8 mouse cellular contexts compared by ENCODE assay signal in the genomic region with DNA sequence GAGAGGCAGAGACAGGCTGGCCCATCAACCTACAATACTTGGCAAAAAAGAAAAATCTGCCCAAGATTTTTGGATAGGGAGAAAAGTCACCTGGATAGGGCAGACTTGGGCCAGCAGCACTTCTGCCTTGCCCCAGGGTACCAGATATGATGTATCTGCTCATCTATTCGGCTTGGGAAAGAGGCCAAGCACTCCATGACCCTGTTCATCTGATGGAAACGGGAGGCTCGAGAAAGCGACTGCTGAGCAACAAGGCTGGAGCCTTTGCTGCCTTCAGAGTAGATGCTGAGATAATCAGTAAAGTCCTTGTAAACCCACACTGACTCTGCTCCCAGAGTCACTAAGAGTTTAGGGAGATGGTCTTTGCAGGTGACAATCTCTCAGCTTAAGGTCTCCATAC. TPM values are rescaled to one million over a fixed set of nuclear protein-coding genes. Genes with fewer than 3 reads are reported as not detected.
A peak's percentile ranks its signal among the peaks of the same experiment; 100 is the strongest.
DNase-seq lines count a peak whose midpoint lies in the region; ATAC-seq and TF ChIP-seq lines count a peak whose summit lies in the region.

No protein-coding gene starts in this region.

- H3K4me1 ChIP-seq in lung, postnatal 0 days (ENCODE audit: insufficient read depth, low read depth, low read length) = peaks cover 13% of the 10 kb centered on the region; the same call in 1 of the 2 replicates
- peaks cover 7% of the 10 kb centered on the region for H3K4me1 ChIP-seq in limb, embryonic 11.5 days (ENCODE audit: control insufficient read depth, insufficient read depth, low read length)
- peaks cover 14% of the 10 kb centered on the region for H3K4me1 ChIP-seq in stomach, embryonic 14.5 days (ENCODE audit: control insufficient read depth, insufficient read depth, low read length)

- DNase-seq in cerebellum, adult 18-20 months = peak; percentile 27 to 34
- no peak for DNase-seq in cerebellum, postnatal 4 days (ENCODE audit: low spot score in 2 of 2)
- no peak for DNase-seq in lung, postnatal 0 days (ENCODE audit: low spot score)
- DNase-seq in lung, postnatal 36 days = no peak
- no peak for DNase-seq in limb, embryonic 11.5 days (ENCODE audit: low spot score)
- DNase-seq in retina, embryonic 14.5 days (ENCODE audit: low spot score) = no peak
- no peak for DNase-seq in c-Kit-positive CD71-positive TER-119-positive erythroid progenitor cells, embryonic 14.5 days (ENCODE audit: low spot score)

- no peak for ATAC-seq in lung, postnatal 0 days
- no peak for ATAC-seq in limb, embryonic 11.5 days (ENCODE audit: insufficient number of reproducible peaks, low FRiP score, low TSS enrichment, low read depth)
- ATAC-seq in stomach, embryonic 14.5 days (ENCODE audit: insufficient number of reproducible peaks, insufficient read depth, low FRiP score, low read depth) = no peak

- no peak overlapping the region for H3K4me3 ChIP-seq in lung, postnatal 0 days (ENCODE audit: low read depth, low read length)
- no peak overlapping the region for H3K4me3 ChIP-seq in limb, embryonic 11.5 days (ENCODE audit: low read depth, low read length)
- H3K4me3 ChIP-seq in stomach, embryonic 14.5 days (ENCODE audit: low read depth, low read length) = no peak overlapping the region

- TF ChIP-seq CTCF in lung, postnatal 0 days (IDR thresholded peaks at IDR 0.05) = no peak

- no peak for TF ChIP-seq EP300 in lung, postnatal 0 days (IDR thresholded peaks at IDR 0.05)

- H3K9me3 ChIP-seq in lung, postnatal 0 days (ENCODE audit: low read length) = no peaks in the 10 kb centered on the region
- no peaks in the 10 kb centered on the region for H3K9me3 ChIP-seq in limb, embryonic 11.5 days (ENCODE audit: control insufficient read depth, low read length)
- 0 out of 2 replicates have a peak, but pooled peaks cover 2% of the 10 kb centered on the region for H3K9me3 ChIP-seq in stomach, embryonic 14.5 days (ENCODE audit: control insufficient read depth, low read depth, low read length)

- no peaks in the 10 kb centered on the region for H3K27me3 ChIP-seq in lung, postnatal 0 days (replicated peaks; ENCODE audit: insufficient read depth, low read length)
- H3K27me3 ChIP-seq in limb, embryonic 11.5 days (ENCODE audit: control insufficient read depth, insufficient read depth, low read length) = no peaks in the 10 kb centered on the region
- H3K27me3 ChIP-seq in stomach, embryonic 14.5 days (ENCODE audit: control insufficient read depth, insufficient read depth, low read length) = no peaks in the 10 kb centered on the region

- H3K36me3 ChIP-seq in lung, postnatal 0 days (ENCODE audit: insufficient read depth, low read length) = peaks cover 21% of the 10 kb centered on the region
- peaks cover 21% of the 10 kb centered on the region for H3K36me3 ChIP-seq in limb, embryonic 11.5 days (ENCODE audit: control insufficient read depth, insufficient read depth, low read length)
- peaks cover 17% of the 10 kb centered on the region for H3K36me3 ChIP-seq in stomach, embryonic 14.5 days (ENCODE audit: control insufficient read depth, insufficient read depth, low read length)

- no peak overlapping the region for H3K27ac ChIP-seq in lung, postnatal 0 days (ENCODE audit: low read length)
- no peak overlapping the region for H3K27ac ChIP-seq in limb, embryonic 11.5 days (replicated peaks; ENCODE audit: low read depth, low read length)
- no peak overlapping the region for H3K27ac ChIP-seq in stomach, embryonic 14.5 days (ENCODE audit: low read length)

- 79% methylated on average over 4 of the region's 4 CpGs for WGBS in lung, postnatal 0 days
- WGBS in limb, embryonic 11.5 days = 90% methylated on average over 4 of the region's 4 CpGs
- 86% methylated on average over 4 of the region's 4 CpGs for WGBS in stomach, embryonic 14.5 days

- no peak overlapping the region for H3K9ac ChIP-seq in lung, postnatal 0 days (replicated peaks; ENCODE audit: low read depth)
- peak overlapping the region; percentile 0; the same call in 1 of the 2 replicates for H3K9ac ChIP-seq in limb, embryonic 11.5 days (ENCODE audit: low read length)
- no peak overlapping the region for H3K9ac ChIP-seq in stomach, embryonic 14.5 days (replicated peaks; ENCODE audit: low read depth, low read length)

- H3K4me2 ChIP-seq in lung, postnatal 0 days (replicated peaks; ENCODE audit: low read depth, low read length) = peak overlapping the region; percentile 71
- H3K4me2 ChIP-seq in limb, embryonic 11.5 days (ENCODE audit: low read depth, severe bottlenecking) = peak overlapping the region; percentile 85; the same call in 1 of the 2 replicates
- H3K4me2 ChIP-seq in stomach, embryonic 14.5 days (replicated peaks; ENCODE audit: low read depth, low read length) = peak overlapping the region; percentile 73; the same call in 1 of the 2 replicates

RNA-seq across cellular contexts. Expression of a gene that starts 1.5 kb away (rescaled TPM):
- polyA plus RNA-seq in lung, postnatal 0 days (2015; fragmentation: Nextera tagmentation; extraction: Ambion mirVana) = 646 and 687 TPM in 2 replicates
- 681 and 682 TPM in 2 replicates for polyA plus RNA-seq in limb, embryonic 11.5 days (2014; fragmentation: Nextera tagmentation; extraction: Ambion mirVana)
- 583 TPM in 2 replicates for polyA plus RNA-seq in stomach, embryonic 14.5 days (2014; fragmentation: Nextera tagmentation; extraction: Ambion mirVana)

RNA-seq across cellular contexts. Expression of a gene that starts 1.6 kb away (rescaled TPM):
- 10.7 and 12.5 TPM in 2 replicates for polyA plus RNA-seq in lung, postnatal 0 days (2015; fragmentation: Nextera tagmentation; extraction: Ambion mirVana)
- polyA plus RNA-seq in limb, embryonic 11.5 days (2014; fragmentation: Nextera tagmentation; extraction: Ambion mirVana) = 17.9 TPM in 2 replicates
- polyA plus RNA-seq in stomach, embryonic 14.5 days (2014; fragmentation: Nextera tagmentation; extraction: Ambion mirVana) = 18.4 and 22.4 TPM in 2 replicates

RNA-seq across cellular contexts. Expression of a gene that starts 45.5 kb away (rescaled TPM):
- 121 and 127 TPM in 2 replicates for polyA plus RNA-seq in lung, postnatal 0 days (2015; fragmentation: Nextera tagmentation; extraction: Ambion mirVana)
- polyA plus RNA-seq in limb, embryonic 11.5 days (2014; fragmentation: Nextera tagmentation; extraction: Ambion mirVana) = 2.5 and 3.0 TPM in 2 replicates
- polyA plus RNA-seq in stomach, embryonic 14.5 days (2014; fragmentation: Nextera tagmentation; extraction: Ambion mirVana) = 4.5 and 6.2 TPM in 2 replicates

Comparison
In these comparisons a context has a peak if more than half of its experiments do, and no peak if none do; other contexts are left out.
1. DNase-seq: peak in cerebellum, adult 18-20 months (2 of 2); none in cerebellum, postnatal 4 days (0 of 2), lung, postnatal 0 days (single experiment), lung, postnatal 36 days (single experiment), limb, embryonic 11.5 days (single experiment), retina, embryonic 14.5 days (single experiment) and c-Kit-positive CD71-positive TER-119-positive erythroid progenitor cells, embryonic 14.5 days (single experiment).
2. RNA of a gene that starts 45.5 kb away (polyA plus RNA-seq): 121 to 127 TPM in lung, postnatal 0 days; 4.5 to 6.2 TPM in stomach, embryonic 14.5 days and 2.5 to 3.0 TPM in limb, embryonic 11.5 days; every median in the first group is over 10 times any median in the second.
3. Peak in every context shown above with its lines, with median percentiles within 50 percentile points of each other: H3K4me2 ChIP-seq.